Mouse (Mus musculus): ENCODE data around the gene Xlr4c. TPM values are rescaled to one million over a fixed set of nuclear protein-coding genes. Genes with fewer than 3 reads are reported as not detected.
"Not testable (repeated sequence)": the region's sequence is repeated elsewhere in the genome, so short reads cannot be mapped to it uniquely, and the experiment has no call there.

Xlr4c gene
- 0.52 and 1.3 TPM in 2 replicates for polyA plus RNA-seq (2012; rRNA removed)

DNA sequence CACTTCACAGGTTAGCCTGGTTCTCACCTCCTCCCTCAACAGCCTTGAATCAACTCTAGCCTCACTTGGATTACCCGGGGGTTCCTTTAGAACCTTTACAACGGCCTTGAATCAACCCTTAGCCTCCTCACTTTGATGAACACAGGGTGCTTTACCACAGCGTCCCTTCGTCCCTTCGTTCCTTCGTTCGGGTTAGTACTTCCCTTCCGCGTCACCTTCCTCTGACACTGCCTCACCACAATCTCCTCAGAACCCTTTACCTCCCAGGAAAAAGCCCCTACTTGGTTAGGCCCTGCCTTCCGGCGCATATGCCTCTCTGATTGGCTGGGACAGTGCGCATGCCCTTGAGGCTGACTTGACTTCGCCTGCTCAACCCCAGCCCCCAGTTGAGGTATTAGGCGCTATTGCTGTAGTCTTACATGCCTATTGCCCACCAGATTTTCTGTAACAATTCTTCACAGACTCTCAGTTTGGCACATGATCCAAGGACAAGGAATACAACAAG is at the start of gene Xlr4c:
TSS of gene Xlr4c (minus strand) at position 310 of the 505 bp plus-strand sequence.
- DNase-seq (ENCODE audit: low spot score), result not testable (repeated sequence)

DNA sequence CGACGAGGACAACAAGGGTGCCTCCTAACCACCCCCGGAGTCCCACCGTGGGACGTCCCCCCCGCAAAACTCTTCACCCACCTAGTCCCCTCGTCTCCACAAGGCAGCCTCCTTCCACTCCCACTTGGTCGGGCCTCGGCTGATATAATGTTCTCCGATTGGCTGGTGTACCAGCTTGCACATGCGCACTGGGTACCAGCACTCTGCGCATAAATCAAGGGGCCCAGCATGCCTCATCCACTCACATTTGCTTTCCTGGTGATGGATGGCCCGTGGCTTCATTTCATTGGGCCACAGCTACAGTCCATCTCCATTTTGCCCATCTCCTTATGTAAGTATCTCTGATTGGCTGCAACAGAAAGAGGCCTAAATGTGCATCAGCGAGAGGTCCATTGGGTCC is 22.3 kb upstream of the Xlr4c start, which contains the start of gene Xlr3c:
TSS of gene Xlr3c (minus strand) at position 121 of the 400 bp plus-strand sequence.
- DNase-seq (ENCODE audit: low spot score), result not testable (repeated sequence)

DNA sequence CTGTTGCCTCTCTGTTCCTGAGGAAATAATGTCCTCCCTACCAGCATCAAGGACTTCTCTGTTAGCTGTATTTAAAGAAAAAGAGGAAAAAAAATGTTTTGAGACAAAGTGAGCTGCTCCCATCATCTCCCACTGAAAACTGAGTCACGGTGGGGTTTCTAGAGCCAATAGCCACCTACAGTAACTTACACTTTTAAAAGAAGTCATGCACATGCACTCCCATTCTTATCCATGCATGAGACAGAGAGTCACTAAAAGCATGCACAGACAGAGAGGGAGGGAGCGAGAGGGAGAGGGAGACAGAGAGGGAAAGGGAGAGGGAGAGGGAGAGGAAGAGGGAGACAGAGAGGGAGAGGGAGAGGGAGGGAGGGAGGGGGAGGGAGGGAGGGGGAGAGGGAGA is 19.5 kb upstream of the Xlr4c start:
- not testable (repeated sequence) for DNase-seq (ENCODE audit: low spot score)

DNA sequence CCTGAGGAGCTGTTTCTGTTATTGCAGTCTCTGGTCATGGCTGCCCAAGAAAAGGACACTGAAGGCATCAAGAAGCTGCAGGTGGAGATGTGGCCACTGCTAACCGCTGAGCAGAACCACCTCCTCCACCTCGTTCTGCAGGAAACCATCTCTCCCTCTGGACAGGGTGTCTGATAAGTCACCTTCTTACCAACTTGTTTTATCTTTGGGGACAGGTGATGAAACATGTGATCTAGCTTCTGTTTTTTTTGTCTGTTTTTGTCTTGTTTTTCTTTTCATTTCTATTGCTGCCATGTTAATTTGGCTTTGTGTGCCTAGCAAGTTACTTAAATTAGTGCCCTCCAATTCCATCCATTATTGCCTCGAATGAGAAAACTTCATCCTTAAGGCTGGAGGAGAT is 13.6 kb downstream of the Xlr4c start:
- no peak for DNase-seq (ENCODE audit: low spot score)

DNA sequence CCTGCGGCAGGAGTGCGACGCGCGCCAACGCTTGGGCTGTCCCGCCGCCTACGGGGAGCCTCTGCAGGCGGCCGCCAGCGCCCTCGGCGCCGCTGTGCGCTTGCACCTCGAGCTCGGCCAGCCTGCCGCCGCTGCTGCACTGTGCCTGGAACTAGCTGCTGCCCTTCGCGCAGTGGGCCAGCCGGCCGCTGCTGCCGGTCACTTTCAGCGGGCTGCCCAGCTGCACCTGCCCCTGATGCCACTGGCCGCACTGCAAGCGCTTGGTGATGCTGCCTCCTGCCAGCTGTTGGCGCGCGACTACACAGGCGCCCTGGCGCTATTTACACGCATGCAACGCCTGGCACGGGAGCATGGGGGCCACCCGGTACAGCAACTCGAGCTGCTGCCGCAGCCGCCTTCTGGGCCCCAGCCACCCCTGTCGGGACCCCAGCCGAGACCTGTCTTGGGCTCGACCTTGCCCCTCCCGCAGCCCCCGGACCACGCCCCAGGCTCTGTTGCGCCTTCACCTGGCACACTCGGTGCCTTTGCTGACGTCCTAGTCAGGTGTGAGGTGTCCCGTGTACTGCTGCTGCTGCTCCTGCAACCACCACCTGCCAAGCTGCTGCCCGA is 14.2 kb downstream of the Xlr4c start:
- DNase-seq (ENCODE audit: low spot score), result peak; percentile 65

DNA sequence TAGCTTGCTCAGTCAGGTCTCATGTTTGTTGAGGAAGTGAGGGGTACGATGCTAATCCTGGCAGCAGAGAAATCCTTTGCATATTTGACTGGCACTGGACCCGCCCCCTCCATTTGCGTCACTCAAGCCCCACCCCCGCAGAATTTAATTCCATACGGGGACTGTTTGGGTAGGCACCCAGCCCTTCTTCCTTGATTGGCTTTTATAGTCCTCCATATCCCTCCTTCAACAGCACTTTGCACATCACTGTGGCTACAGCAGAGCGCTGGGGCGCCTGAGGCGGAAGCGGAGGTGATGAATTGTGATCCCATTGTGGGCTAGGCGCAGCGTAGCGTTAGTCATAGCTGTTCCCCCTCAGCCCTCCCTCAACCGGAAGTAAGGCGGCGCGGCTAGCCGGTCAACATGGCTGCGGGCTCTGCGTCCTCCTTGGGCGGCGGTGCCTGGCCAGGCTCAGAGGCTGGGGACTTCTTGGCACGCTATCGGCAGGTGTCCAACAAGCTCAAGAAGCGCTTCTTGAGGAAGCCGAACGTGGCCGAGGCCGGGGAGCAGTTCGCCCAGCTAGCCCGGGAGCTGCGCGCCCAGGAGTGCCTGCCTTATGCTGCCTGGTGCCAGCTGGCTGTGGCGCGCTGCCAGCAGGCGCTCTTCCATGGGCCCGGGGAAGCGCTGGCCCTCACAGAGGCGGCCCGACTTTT is 14.9 kb downstream of the Xlr4c start, which contains the start of gene F8a:
TSS of gene F8a (plus strand) at position 378 of the 692 bp plus-strand sequence.
- DNase-seq (ENCODE audit: low spot score), result no peak

DNA sequence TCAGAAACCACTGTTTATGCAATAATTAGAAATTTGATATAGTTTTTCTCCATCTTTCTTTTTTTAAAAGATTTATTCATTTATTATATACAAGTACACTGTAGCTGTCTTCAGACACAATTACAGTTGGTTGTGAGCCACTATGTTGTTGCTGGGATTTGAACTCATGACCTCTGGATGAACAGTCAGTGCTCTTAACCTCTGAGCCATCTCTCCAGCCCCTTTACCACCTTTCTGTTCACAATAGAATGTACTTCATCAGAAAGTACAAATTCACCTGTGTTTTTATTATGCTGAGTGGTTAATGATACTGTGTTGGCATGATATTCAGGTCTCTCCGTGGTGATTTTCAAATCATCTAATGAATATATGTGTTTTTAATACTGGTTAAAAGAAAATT is 17.6 kb downstream of the Xlr4c start:
- DNase-seq (ENCODE audit: low spot score), result no peak

DNA sequence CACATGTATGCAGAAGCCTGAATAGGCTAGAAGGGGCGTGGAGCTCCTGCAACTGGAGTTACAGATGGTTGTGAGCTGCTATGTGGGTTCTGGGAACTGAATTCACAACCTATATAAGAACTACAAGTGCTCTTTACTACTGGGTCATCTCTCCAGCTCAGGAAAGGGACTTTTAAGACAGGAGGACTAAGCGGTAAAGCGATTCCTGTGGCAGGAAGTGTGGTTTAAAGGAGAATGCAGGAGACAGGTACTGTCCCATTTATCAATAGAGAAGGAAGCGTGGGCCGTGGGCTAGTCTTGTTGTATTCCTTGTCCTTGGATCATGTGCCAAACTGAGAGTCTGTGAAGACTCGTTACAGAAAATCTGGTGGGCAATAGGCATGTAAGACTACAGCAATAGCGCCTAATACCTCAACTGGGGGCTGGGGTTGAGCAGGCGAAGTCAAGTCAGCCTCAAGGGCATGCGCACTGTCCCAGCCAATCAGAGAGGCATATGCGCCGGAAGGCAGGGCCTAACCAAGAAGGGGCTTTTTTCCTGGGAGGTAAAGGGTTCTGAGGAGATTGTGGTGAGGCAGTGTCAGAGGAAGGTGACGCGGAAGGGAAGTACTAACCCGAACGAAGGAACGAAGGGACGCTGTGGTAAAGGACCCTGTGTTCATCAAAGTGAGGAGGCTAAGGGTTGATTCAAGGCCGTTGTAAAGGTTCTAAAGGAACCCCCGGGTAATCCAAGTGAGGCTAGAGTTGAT is 28.9 kb downstream of the Xlr4c start, which contains the start of gene Xlr4b:
TSS of gene Xlr4b (plus strand) at position 515 of the 746 bp plus-strand sequence.
- DNase-seq (ENCODE audit: low spot score), result not testable (repeated sequence)

DNA sequence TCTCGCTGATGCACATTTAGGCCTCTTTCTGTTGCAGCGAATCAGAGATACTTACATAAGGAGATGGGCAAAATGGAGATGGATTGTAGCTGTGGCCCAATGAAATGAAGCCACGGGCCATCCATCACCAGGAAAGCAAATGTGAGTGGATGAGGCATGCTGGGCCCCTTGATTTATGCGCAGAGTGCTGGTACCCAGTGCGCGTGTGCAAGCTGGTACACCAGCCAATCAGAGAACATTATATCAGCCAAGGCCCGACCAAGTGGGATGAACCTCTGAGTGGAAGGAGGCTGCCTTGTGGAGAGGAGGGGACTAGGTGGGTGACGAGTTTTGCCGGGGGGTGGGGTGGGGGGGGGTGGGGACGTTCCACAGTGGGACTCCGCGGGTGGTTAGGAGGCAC is 51.0 kb downstream of the Xlr4c start, which contains the start of gene Xlr3b:
TSS of gene Xlr3b (plus strand) at position 274 of the 400 bp plus-strand sequence.
- DNase-seq (ENCODE audit: low spot score), result not testable (repeated sequence)

Other genes starting within 250 kb of the Xlr4c start
- not detected in 2 replicates for gene Pnma5, start 206.0 kb downstream of the Xlr4c start, polyA plus RNA-seq (2012; rRNA removed)
- 0.04 and 0.10 TPM in 2 replicates for gene Pnma3, start 178.3 kb downstream of the Xlr4c start, polyA plus RNA-seq (2012; rRNA removed)
- gene Xlr4a, start 160.7 kb downstream of the Xlr4c start, polyA plus RNA-seq (2012; rRNA removed), result 1.4 and 3.0 TPM in 2 replicates
- 1.5 and 4.1 TPM in 2 replicates for gene Xlr3a, start 146.0 kb downstream of the Xlr4c start, polyA plus RNA-seq (2012; rRNA removed)
- 0.04 and 0.06 TPM in 2 replicates for gene Gm14685, start 126.1 kb downstream of the Xlr4c start, polyA plus RNA-seq (2012; rRNA removed)
- gene Xlr5b, start 94.3 kb downstream of the Xlr4c start, polyA plus RNA-seq (2012; rRNA removed), result not detected in 2 replicates
- gene DXBay18, start 93.7 kb downstream of the Xlr4c start, polyA plus RNA-seq (2012; rRNA removed), result not detected in 2 replicates
- not detected in 2 replicates for gene Spin2d, start 66.1 kb downstream of the Xlr4c start, polyA plus RNA-seq (2012; rRNA removed)
- gene Xlr3b, start 50.9 kb downstream of the Xlr4c start, polyA plus RNA-seq (2012; rRNA removed), result 7.5 and 14.6 TPM in 2 replicates
- 2.0 and 2.4 TPM in 2 replicates for gene Xlr4b, start 28.8 kb downstream of the Xlr4c start, polyA plus RNA-seq (2012; rRNA removed)
- 10.2 and 11.2 TPM in 2 replicates for gene F8a, start 14.8 kb downstream of the Xlr4c start, polyA plus RNA-seq (2012; rRNA removed)
- not detected in 2 replicates for gene Xlr3c, start 22.3 kb upstream of the Xlr4c start, polyA plus RNA-seq (2012; rRNA removed)
- gene Xlr5a, start 49.8 kb upstream of the Xlr4c start, polyA plus RNA-seq (2012; rRNA removed), result 0.04 TPM in 1 of 2 replicates, not detected in the other
- gene Xlr5c, start 49.8 kb upstream of the Xlr4c start, polyA plus RNA-seq (2012; rRNA removed), result not detected in 2 replicates
- gene Gm45015, start 93.7 kb upstream of the Xlr4c start, polyA plus RNA-seq (2012; rRNA removed), result not detected in 2 replicates
- 13.0 and 13.7 TPM in 2 replicates for gene Zfp275, start 99.5 kb upstream of the Xlr4c start, polyA plus RNA-seq (2012; rRNA removed)
- gene Gm18336, start 155.6 kb upstream of the Xlr4c start, polyA plus RNA-seq (2012; rRNA removed), result 0.33 and 0.38 TPM in 2 replicates
- 0.01 TPM in 2 replicates for gene Zfp92, start 168.0 kb upstream of the Xlr4c start, polyA plus RNA-seq (2012; rRNA removed)
- 3.9 and 4.8 TPM in 2 replicates for gene Trex2, start 192.2 kb upstream of the Xlr4c start, polyA plus RNA-seq (2012; rRNA removed)
- 19.7 and 24.8 TPM in 2 replicates for gene Haus7, start 215.9 kb upstream of the Xlr4c start, polyA plus RNA-seq (2012; rRNA removed)
- 589 and 923 TPM in 2 replicates for gene Bgn, start 240.5 kb upstream of the Xlr4c start, polyA plus RNA-seq (2012; rRNA removed)